Mouse (Mus musculus) stomach, postnatal 0 days (tissue): Measurements from ENCODE around the gene Pced1a. TPM values are rescaled to one million over a fixed set of nuclear protein-coding genes. Genes with fewer than 3 reads are reported as not detected.

Source experiments
- ATAC-seq: fragments of 200-750 bp; cut with Nextera tagmentation; 2 replicates; pipeline ENCODE4 v1.8.0; 2017; ENCODE audit not compliant: low FRiP score, low TSS enrichment
- DNase-seq: peaks from one replicate; pipeline ENCODE4 v3.0.0-alpha.2; 2016; ENCODE audit warnings: low spot score
- H3K27ac ChIP-seq: fragments of 300-500 bp; sonication (generic); replicated peaks from 2 replicates; pipeline ENCODE4 v1.5.1; 2014; ENCODE audit warnings: mild to moderate bottlenecking, control low read depth
- H3K27me3 ChIP-seq: fragments of 300-500 bp; sonication (generic); 2 replicates; pipeline ENCODE4 v1.6.1; 2014; ENCODE audit warnings: low read length; ENCODE audit not compliant: control insufficient read depth, insufficient read depth
- H3K36me3 ChIP-seq: fragments of 300-500 bp; sonication (generic); 2 replicates; pipeline ENCODE4 v1.6.1; 2014; ENCODE audit warnings: low read length, mixed read lengths; ENCODE audit not compliant: control insufficient read depth, insufficient read depth
- H3K4me1 ChIP-seq: fragments of 300-500 bp; sonication (generic); replicated peaks from 2 replicates; pipeline ENCODE4 v1.6.1; 2014; ENCODE audit warnings: antibody characterized with exemption; ENCODE audit not compliant: control insufficient read depth, insufficient read depth
- H3K4me2 ChIP-seq: fragments of 300-500 bp; sonication (generic); replicated peaks from 2 replicates; pipeline ENCODE4 v1.6.1; 2014; ENCODE audit warnings: low read depth, mild to moderate bottlenecking, control low read depth, moderate library complexity
- H3K4me3 ChIP-seq: fragments of 300-500 bp; sonication (generic); 2 replicates; pipeline ENCODE4 v1.5.1; 2014; ENCODE audit warnings: low read depth, low read length, control low read depth
- H3K9ac ChIP-seq: fragments of 300-500 bp; sonication (generic); 2 replicates; pipeline ENCODE4 v1.6.1; 2014; ENCODE audit warnings: mild to moderate bottlenecking, low read length, control low read depth, mixed read lengths
- H3K9me3 ChIP-seq: fragments of 300-500 bp; sonication (generic); 2 replicates; pipeline ENCODE4 v1.6.1; 2016; ENCODE audit warnings: low read length; ENCODE audit not compliant: control insufficient read depth
- CTCF ChIP-seq: IDR thresholded peaks from 2 replicates; pipeline ENCODE4 v1.5.1; 2016; ENCODE audit warnings: antibody characterized with exemption, low read depth, mild to moderate bottlenecking, moderate library complexity
- EP300 ChIP-seq: optimal IDR thresholded peaks from 2 replicates; pipeline ENCODE3; 2016; ENCODE audit warnings: antibody characterized with exemption
- WGBS: fragments of 180-500 bp; shearing (Covaris S2); extraction: QIAGEN DNeasy Blood & Tissue Kit; methylation state at CpG from one replicate; pipeline ENCODE4 v1.1.7; 2014; 5-methylcytosine and 5-hydroxymethylcytosine counted together
- polyA plus RNA-seq: library from polyadenylated mRNA; unstranded; fragments of >200 nt; fragmentation: Nextera tagmentation; extraction: Ambion mirVana; gene quantifications from 2 replicates; pipeline ENCODE4 v1.2.1, GENCODE M21; 2015

Gene Pced1a
- polyA plus RNA-seq, 1 experiment from 2014 or later: 4.4 TPM

GRCm38 (mm10) chr2:130406178-130406577 lies 18.3 kb downstream of the Pced1a start, which contains the start of gene Tmem239:
TSS of gene Tmem239 (plus strand) at chr2:130406478.
- no peaks in the 10 kb centered on the region for H3K9me3 ChIP-seq
- no peak within 1 kb of the TSS for H3K4me2 ChIP-seq
- H3K4me3 ChIP-seq: no peak within 1 kb of the TSS
- H3K27me3 ChIP-seq: no peaks in the 10 kb centered on the region
- 75% methylated on average over 2 of the region's 2 CpGs for WGBS
- H3K9ac ChIP-seq: no peak within 1 kb of the TSS
- TF ChIP-seq CTCF (no peak), EP300 (no peak)
- H3K27ac ChIP-seq: no peak within 1 kb of the TSS
- H3K36me3 ChIP-seq: no peaks in the 10 kb centered on the region
- DNase-seq (no peak), ATAC-seq (no peak)
- no peaks in the 10 kb centered on the region for H3K4me1 ChIP-seq

GRCm38 (mm10) chr2:130404939-130405338 lies 19.6 kb downstream of the Pced1a start, which contains the start of the genes Gm28372 and 1700020A23Rik:
TSS of gene Gm28372 (plus strand) at chr2:130405239.
TSS of gene 1700020A23Rik (plus strand) at chr2:130405259.
- Histone ChIP-seq H3K9ac (no peak within 1 kb of the TSS), H3K4me2 (no peak within 1 kb of the TSS), H3K4me1 (no peaks in the 10 kb centered on the region), H3K9me3 (no peaks in the 10 kb centered on the region), H3K27ac (no peak within 1 kb of the TSS), H3K36me3 (no peaks in the 10 kb centered on the region), H3K27me3 (no peaks in the 10 kb centered on the region), H3K4me3 (no peak within 1 kb of the TSS)
- ATAC-seq: no peak
- 89% methylated on average over 1 of the region's 1 CpGs for WGBS
- TF ChIP-seq EP300 (no peak), CTCF (no peak)
- DNase-seq: no peak

GRCm38 (mm10) chr2:130401891-130402290 lies 22.6 kb downstream of the Pced1a start:
- no peak for ATAC-seq
- TF ChIP-seq EP300: no peak
- TF ChIP-seq CTCF: no peak
- Histone ChIP-seq H3K4me2 (no peak overlapping the region), H3K36me3 (no peaks in the 10 kb centered on the region), H3K27ac (no peak overlapping the region), H3K9ac (no peak overlapping the region), H3K4me1 (0 out of 2 replicates have a peak, but pooled peaks cover 2% of the 10 kb centered on the region), H3K4me3 (no peak overlapping the region), H3K9me3 (no peaks in the 10 kb centered on the region), H3K27me3 (no peaks in the 10 kb centered on the region)
- 61% methylated on average over 4 of the region's 4 CpGs for WGBS
- DNase-seq: no peak

GRCm38 (mm10) chr2:130400046-130400445 lies 24.5 kb downstream of the Pced1a start:
- no peak overlapping the region for H3K27ac ChIP-seq
- no peak overlapping the region for H3K9ac ChIP-seq
- no peaks in the 10 kb centered on the region for H3K36me3 ChIP-seq
- H3K4me3 ChIP-seq: no peak overlapping the region
- TF ChIP-seq CTCF (no peak), EP300 (no peak)
- DNase-seq: no peak
- H3K4me2 ChIP-seq: no peak overlapping the region
- H3K27me3 ChIP-seq: no peaks in the 10 kb centered on the region
- 96% methylated on average over 1 of the region's 1 CpGs for WGBS
- H3K9me3 ChIP-seq: no peaks in the 10 kb centered on the region
- H3K4me1 ChIP-seq: 0 out of 2 replicates have a peak, but pooled peaks cover 2% of the 10 kb centered on the region
- no peak for ATAC-seq

- Histone ChIP-seq H3K4me3 (peak overlapping the region; percentile 56), H3K4me1 (0 out of 2 replicates have a peak, but pooled peaks cover 2% of the 10 kb centered on the region), H3K27me3 (no peaks in the 10 kb centered on the region), H3K4me2 (peak overlapping the region; percentile 91), H3K9me3 (no peaks in the 10 kb centered on the region), H3K27ac (no peak overlapping the region), H3K9ac (peak overlapping the region; percentile 58; the same call in 1 of the 2 replicates), H3K36me3 (no peaks in the 10 kb centered on the region)
- WGBS: 17% methylated on average over 14 of the region's 14 CpGs
- no peak for DNase-seq
- no peak for ATAC-seq
- no peak for TF ChIP-seq CTCF
- TF ChIP-seq EP300: no peak
Measured at GRCm38 (mm10) chr2:130398091-130398490, 26.4 kb downstream of the Pced1a start.

- WGBS: under 1% methylated on average over 43 of the region's 53 CpGs
- peak; percentile 68 for ATAC-seq
Measured at GRCm38 (mm10) chr2:130397186-130397985, 27.1 kb downstream of the Pced1a start, which contains the start of gene Cpxm1. TSS of gene Cpxm1 (minus strand) at chr2:130397574.

More at GRCm38 (mm10) chr2:130397186-130397985, 27.1 kb downstream of the Pced1a start, which contains the start of gene Cpxm1:
- no peak within 1 kb of the TSS for H3K27ac ChIP-seq
- H3K36me3 ChIP-seq: no peaks in the 10 kb centered on the region
- TF ChIP-seq CTCF (no peak), EP300 (no peak)
- peak within 1 kb of the TSS; percentile 91 for H3K4me2 ChIP-seq
- H3K9me3 ChIP-seq: no peaks in the 10 kb centered on the region
- no peaks in the 10 kb centered on the region for H3K27me3 ChIP-seq
- H3K4me1 ChIP-seq: 0 out of 2 replicates have a peak, but pooled peaks cover 2% of the 10 kb centered on the region
- peak within 1 kb of the TSS; percentile 58 for H3K9ac ChIP-seq
- H3K4me3 ChIP-seq: peak within 1 kb of the TSS; percentile 56
- DNase-seq: peak; percentile 36
